ENCODE assay signal across 8 mouse cellular contexts in the genomic region with DNA sequence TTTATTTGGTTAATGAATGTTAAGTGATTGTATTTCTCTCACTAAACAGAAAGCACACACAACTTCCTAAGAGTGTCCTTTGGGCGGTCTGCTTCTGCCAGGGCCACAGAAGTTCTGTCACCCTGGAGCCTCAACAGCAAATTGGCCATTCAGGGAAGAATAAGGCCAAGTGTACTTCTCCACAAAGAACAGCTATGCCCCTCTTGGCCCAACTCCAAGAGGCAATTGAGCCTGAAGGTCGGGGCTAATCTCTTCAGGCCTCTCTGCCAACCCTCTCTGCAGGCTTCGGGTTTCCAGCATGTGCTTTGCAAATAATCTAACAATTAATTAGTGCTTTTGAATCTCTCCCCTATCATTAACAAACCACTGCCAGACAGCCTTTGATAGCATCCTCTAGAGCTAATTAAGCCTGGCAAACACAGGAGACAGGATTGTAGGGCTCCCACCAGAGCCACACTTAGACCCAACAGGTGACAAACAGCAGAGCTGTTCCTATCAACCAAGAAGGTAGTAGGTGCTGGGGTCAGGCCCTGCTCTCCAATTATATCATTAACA. TPM values are rescaled to one million over a fixed set of nuclear protein-coding genes. Genes with fewer than 3 reads are reported as not detected.
A peak's percentile ranks its signal among the peaks of the same experiment; 100 is the strongest.
DNase-seq lines count a peak whose midpoint lies in the region; ATAC-seq and TF ChIP-seq lines count a peak whose summit lies in the region.
"Had no signal": no experiment of that assay in that cellular context is flagged by ENCODE, and none has a peak within 500 bp of the region (broad histone marks: within the 10 kb centered on the region; RNA-seq: fewer than 3 reads in every experiment).

No protein-coding gene starts in this region.

- TF ChIP-seq EP300 in heart, postnatal 0 days (IDR thresholded peaks at IDR 0.05; ENCODE audit: low read depth), result peak; percentile 63; the same call in 1 of the 2 replicates
- 0 out of 2 replicates have a peak, but pooled peaks have one; percentile 26 for TF ChIP-seq EP300 in liver, postnatal 0 days (IDR thresholded peaks at IDR 0.05; ENCODE audit: low read depth)

- peaks cover 16% of the 10 kb centered on the region for H3K36me3 ChIP-seq in embryonic facial prominence, embryonic 10.5 days (replicated peaks)
- no peaks in the 10 kb centered on the region for H3K36me3 ChIP-seq in heart, postnatal 0 days (replicated peaks; ENCODE audit: control insufficient read depth, insufficient read depth, low read length)
- no peaks in the 10 kb centered on the region for H3K36me3 ChIP-seq in liver, postnatal 0 days (replicated peaks; ENCODE audit: insufficient read depth, low read length)

- peak; percentile 67 for DNase-seq in adrenal gland, adult 8-10 months
- DNase-seq in embryonic facial prominence, embryonic 10.5 days (ENCODE audit: low spot score), result peak; percentile 52
- DNase-seq in heart, postnatal 0 days (ENCODE audit: low spot score), result peak; percentile 80
- DNase-seq in kidney, postnatal 36 days, result peak; percentile 57 to 64
- DNase-seq in liver, postnatal 0 days, result peak; percentile 38
- DNase-seq in right cerebral cortex, postnatal 10 days (ENCODE audit: low spot score in 2 of 2), result peak; percentile 84
- no peak for DNase-seq in gastrocnemius, postnatal 25 days

- peaks cover 40% of the 10 kb centered on the region for H3K4me1 ChIP-seq in embryonic facial prominence, embryonic 10.5 days
- peaks cover 15% of the 10 kb centered on the region for H3K4me1 ChIP-seq in heart, postnatal 0 days (ENCODE audit: control insufficient read depth, insufficient read depth)
- peaks cover 13% of the 10 kb centered on the region for H3K4me1 ChIP-seq in liver, postnatal 0 days (ENCODE audit: insufficient read depth)

- ATAC-seq in heart, postnatal 0 days (ENCODE audit: insufficient read depth, low read depth), result peak; percentile 79
- ATAC-seq in liver, postnatal 0 days, result no peak; the same call in 1 of the 2 replicates

- WGBS in embryonic facial prominence, embryonic 10.5 days, result 19% methylated on average over 3 of the region's 3 CpGs
- WGBS in heart, postnatal 0 days, result 10% methylated on average over 3 of the region's 3 CpGs
- 30% methylated on average over 3 of the region's 3 CpGs for WGBS in liver, postnatal 0 days (ENCODE audit: insufficient replicate concordance)

- no peak for TF ChIP-seq CTCF in heart, postnatal 0 days (IDR thresholded peaks at IDR 0.05; ENCODE audit: low read depth)
- TF ChIP-seq CTCF in liver, postnatal 0 days (IDR thresholded peaks at IDR 0.05; ENCODE audit: low read depth), result no peak

- no peak overlapping the region for H3K4me3 ChIP-seq in embryonic facial prominence, embryonic 10.5 days
- H3K4me3 ChIP-seq in heart, postnatal 0 days (ENCODE audit: low read depth, low read length), result no peak overlapping the region
- no peak overlapping the region for H3K4me3 ChIP-seq in liver, postnatal 0 days (ENCODE audit: low read depth, low read length)
- H3K4me3 ChIP-seq: left cerebral cortex, adult 2 months had no signal

- H3K27me3 ChIP-seq in embryonic facial prominence, embryonic 10.5 days (replicated peaks; ENCODE audit: low read depth, poor library complexity, severe bottlenecking), result no peaks in the 10 kb centered on the region; the same call in 1 of the 2 replicates
- H3K27me3 ChIP-seq in heart, postnatal 0 days (ENCODE audit: control insufficient read depth, insufficient read depth, low read length), result no peaks in the 10 kb centered on the region
- no peaks in the 10 kb centered on the region for H3K27me3 ChIP-seq in liver, postnatal 0 days (ENCODE audit: insufficient read depth, low read length)

- H3K9me3 ChIP-seq in embryonic facial prominence, embryonic 10.5 days, result peaks cover 22% of the 10 kb centered on the region
- no peaks in the 10 kb centered on the region for H3K9me3 ChIP-seq in heart, postnatal 0 days (replicated peaks; ENCODE audit: control insufficient read depth, low read length)
- no peaks in the 10 kb centered on the region for H3K9me3 ChIP-seq in liver, postnatal 0 days (ENCODE audit: low read length)

- no peak overlapping the region for H3K27ac ChIP-seq in embryonic facial prominence, embryonic 10.5 days (replicated peaks)
- H3K27ac ChIP-seq in heart, postnatal 0 days (ENCODE audit: low read depth), result peak overlapping the region; percentile 77
- H3K27ac ChIP-seq in liver, postnatal 0 days (ENCODE audit: low read depth), result peak overlapping the region; percentile 29; the same call in 1 of the 2 replicates
- H3K27ac ChIP-seq: left cerebral cortex, adult 2 months had no signal

- no peak overlapping the region for H3K9ac ChIP-seq in heart, postnatal 0 days (replicated peaks; ENCODE audit: low read depth, low read length)
- no peak overlapping the region; the same call in 1 of the 2 replicates for H3K9ac ChIP-seq in liver, postnatal 0 days (replicated peaks)

- H3K4me2 ChIP-seq in heart, postnatal 0 days (ENCODE audit: low read depth, low read length), result no peak overlapping the region
- H3K4me2 ChIP-seq in liver, postnatal 0 days (ENCODE audit: low read depth, low read length), result peak overlapping the region; percentile 9; the same call in 1 of the 2 replicates

RNA-seq across cellular contexts. Expression of gene Tgfbr3, which starts 37.6 kb away (rescaled TPM):
- 100 to 1,000 TPM; 217 to 303 (median 276) TPM for total RNA-seq in adrenal gland, adult 8-10 months (2022)
- polyA plus RNA-seq in embryonic facial prominence, embryonic 10.5 days (2016; fragmentation: Nextera tagmentation; extraction: Ambion mirVana), result 9.4 and 9.8 TPM in 2 replicates
- 59.7 and 60.6 TPM in 2 replicates for total RNA-seq in heart, postnatal 0 days (2014; rRNA removed; ENCODE audit: low replicate concordance)
- polyA plus RNA-seq in heart, postnatal 0 days (2015; fragmentation: Nextera tagmentation; extraction: Ambion mirVana), result 11.8 TPM in 2 replicates
- 3.8 and 4.4 TPM in 2 replicates for polyA plus RNA-seq in liver, postnatal 0 days (2015; fragmentation: Nextera tagmentation; extraction: Ambion mirVana)
- total RNA-seq in gastrocnemius, postnatal 25 days (2021), result 10 to 100 TPM; 13.6 to 20.1 TPM
